Mouse (Mus musculus) adrenal gland, postnatal 0 days (tissue): ENCODE data around the gene Ubap2. TPM values are rescaled to one million over a fixed set of nuclear protein-coding genes. Genes with fewer than 3 reads are reported as not detected.

Experiments used
- polyA plus RNA-seq: library from polyadenylated mRNA; unstranded; fragments of >200 nt; fragmentation: Nextera tagmentation; extraction: Ambion mirVana; gene quantifications from 2 replicates; pipeline ENCODE4 v1.2.1, GENCODE M21; 2015

The Ubap2 gene
- 22.9 and 26.0 TPM in 2 replicates for polyA plus RNA-seq

DNA sequence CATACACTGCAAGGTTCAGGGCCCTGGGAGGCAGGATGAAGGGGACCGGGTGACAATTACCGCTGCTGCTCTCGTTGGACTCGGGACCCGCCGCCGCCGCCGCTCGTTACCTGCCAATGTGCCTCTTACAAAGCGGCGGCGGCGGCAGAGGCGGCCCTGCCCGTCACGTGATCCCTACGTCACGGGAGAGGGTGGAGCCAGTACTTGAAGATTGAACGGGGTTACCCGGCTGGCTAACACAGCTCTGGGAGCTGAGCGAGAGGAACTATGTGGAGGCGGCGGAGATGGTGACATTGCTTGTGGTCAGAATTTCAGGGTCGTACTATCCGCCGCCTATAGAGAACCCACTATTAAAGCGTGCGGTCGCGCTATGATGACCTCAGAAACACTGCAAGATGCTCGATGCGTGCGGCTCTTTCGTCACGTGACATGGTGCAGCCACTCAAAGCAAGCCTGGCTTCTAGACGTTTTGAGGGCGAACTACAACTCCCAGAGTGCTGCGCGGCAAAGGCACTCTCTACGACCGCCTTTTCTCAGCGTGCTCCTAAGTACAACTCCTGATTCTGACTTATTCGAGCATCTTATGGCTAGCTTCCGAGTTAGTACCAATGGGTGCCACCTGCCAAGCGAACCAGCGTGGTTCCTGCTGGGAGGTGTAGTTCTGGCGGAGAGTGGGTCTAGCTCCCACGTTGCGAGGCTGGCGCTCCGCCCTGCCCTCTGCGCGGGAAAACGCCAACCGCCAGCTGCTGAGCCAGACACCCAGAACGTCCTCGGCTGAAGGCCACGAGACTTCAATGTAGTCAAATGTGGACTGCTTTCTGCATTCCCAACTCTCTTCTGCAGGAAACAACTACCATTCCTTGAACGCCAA is at the start of gene Ubap2:
TSS of gene Ubap2 (minus strand) at position 165 of the 871 bp plus-strand sequence.

DNA sequence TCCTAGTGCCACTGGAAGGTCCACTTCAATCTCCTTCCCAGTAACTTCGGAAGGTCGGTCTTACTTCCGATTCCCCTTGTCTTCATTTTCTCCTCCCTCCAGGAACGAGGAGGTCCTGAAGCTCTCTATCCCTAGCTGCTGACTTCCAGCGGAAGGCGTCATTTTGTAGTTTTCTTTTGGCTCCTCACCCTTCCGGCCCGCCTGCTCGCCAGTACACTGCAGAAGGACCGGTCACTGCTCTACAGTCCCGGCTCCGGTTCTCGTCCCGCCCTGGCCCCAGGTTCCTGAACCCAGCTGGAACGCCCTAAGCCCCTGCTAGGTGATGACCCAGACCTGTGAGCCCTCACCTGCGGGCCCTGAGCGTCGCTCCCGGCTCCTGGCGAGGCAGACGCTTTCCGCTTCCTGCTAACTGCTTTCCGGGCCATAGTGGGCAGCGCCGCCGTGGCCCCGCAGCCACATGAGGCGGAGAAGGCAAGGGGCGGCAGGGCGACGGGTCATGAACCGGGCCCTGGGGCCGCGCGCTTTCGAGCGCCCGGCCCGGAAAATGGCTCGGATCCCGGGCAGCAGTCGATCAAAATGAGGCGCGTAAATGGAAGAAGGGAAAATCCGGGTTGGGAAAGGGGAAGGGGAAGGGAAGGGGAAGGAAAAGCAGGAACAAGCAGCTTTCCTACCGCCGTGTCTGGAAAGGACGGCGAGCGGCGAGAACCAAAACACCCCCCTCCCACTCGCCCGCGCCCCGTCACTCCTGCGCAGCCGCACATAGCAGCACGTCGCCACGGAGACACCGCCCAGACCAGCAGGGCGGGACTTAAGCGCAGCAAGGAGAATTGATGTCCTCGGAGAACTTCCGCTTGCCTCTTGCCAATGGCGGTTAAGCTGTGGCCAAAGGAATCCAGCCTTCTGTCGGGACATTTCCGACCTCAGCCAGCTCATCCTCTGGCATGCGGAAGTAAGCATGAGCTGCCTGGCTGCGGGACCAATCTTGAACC is 39.5 kb upstream of the Ubap2 start, which contains the start of gene Dcaf12:
TSS of gene Dcaf12 (minus strand) at position 749 of the 989 bp plus-strand sequence.

Other genes starting within 250 kb of the Ubap2 start
- gene Aqp7, start 227.0 kb downstream of the Ubap2 start, polyA plus RNA-seq, result 0.99 and 1.6 TPM in 2 replicates
- 1.7 and 3.5 TPM in 2 replicates for gene Aqp3, start 177.0 kb downstream of the Ubap2 start, polyA plus RNA-seq
- 12.1 and 18.4 TPM in 2 replicates for gene Nol6, start 150.7 kb downstream of the Ubap2 start, polyA plus RNA-seq
- gene Ube2r2, start 139.4 kb downstream of the Ubap2 start, polyA plus RNA-seq, result 61.1 and 78.5 TPM in 2 replicates
- gene Dcaf12, start 39.7 kb upstream of the Ubap2 start, polyA plus RNA-seq, result 33.2 and 47.8 TPM in 2 replicates
- 37.6 and 52.5 TPM in 2 replicates for gene Ubap1, start 73.9 kb upstream of the Ubap2 start, polyA plus RNA-seq
- 1.8 TPM in 2 replicates for gene Kif24, start 189.7 kb upstream of the Ubap2 start, polyA plus RNA-seq
- gene Nudt2, start 190.0 kb upstream of the Ubap2 start, polyA plus RNA-seq, result 74.3 and 75.2 TPM in 2 replicates
- 4.2 and 6.0 TPM in 2 replicates for gene AI464131, start 227.9 kb upstream of the Ubap2 start, polyA plus RNA-seq
- 0.41 and 1.2 TPM in 2 replicates for gene 1110017D15Rik, start 242.2 kb upstream of the Ubap2 start, polyA plus RNA-seq